ENCODE assay signal across 20 mouse cellular contexts in genomic region chr1:127642976-127643769, GRCm38 (mm10). TPM values are rescaled to one million over a fixed set of nuclear protein-coding genes. Genes with fewer than 3 reads are reported as not detected.
DNase-seq lines count a peak whose midpoint lies in the region; TF ChIP-seq lines count a peak whose summit lies in the region.
"Had no signal": no experiment of that assay in that cellular context is flagged by ENCODE, and none has a peak within 500 bp of the region (broad histone marks: within the 10 kb centered on the region; RNA-seq: fewer than 3 reads in every experiment).

No protein-coding gene starts in this region.

- DNase-seq in layer of hippocampus, adult 18-20 months (ENCODE audit: low spot score in 2 of 2), result peak; percentile 17 to 55
- no peak for DNase-seq in layer of hippocampus, postnatal 10 days (ENCODE audit: low spot score in 2 of 2)
- peak; percentile 87 for DNase-seq in brain, adult 2 months (ENCODE audit: low read depth, low spot score)
- DNase-seq in cerebellum, adult 2 months, result peak; percentile 67 to 77
- DNase-seq in layer of hippocampus, adult 9-11 months, result peak; percentile 19
- DNase-seq in embryo, embryonic 10.5 days (ENCODE audit: low spot score), result no peak
- DNase-seq in urinary bladder, postnatal 25 days (ENCODE audit: low spot score), result no peak
- DNase-seq: heart, adult 18-20 months; kidney, adult 8-10 months; kidney, postnatal 36 days; left cerebral cortex, postnatal 4 days; lung, adult 18-20 months; right cerebral cortex, postnatal 25 days; thymus, postnatal 14 days had no signal

- no peak for TF ChIP-seq POLR2A in cerebellum, adult 2 months (IDR thresholded peaks at IDR 0.05; ENCODE audit: borderline replicate concordance, insufficient read depth, low read length)

- WGBS in cerebellum, adult 2 months, result 26% methylated on average over 12 of the region's 12 CpGs

- TF ChIP-seq CTCF in cerebellum, adult 2 months (IDR thresholded peaks at IDR 0.05; ENCODE audit: borderline replicate concordance, insufficient read depth, low read depth, low read length), result no peak

- H3K27ac ChIP-seq in cerebellum, adult 2 months (ENCODE audit: insufficient read depth, low read length), result peak overlapping the region; percentile 43; the same call in 1 of the 2 replicates
- H3K27ac ChIP-seq: forebrain, embryonic 15.5 days; heart, embryonic 15.5 days; stomach, postnatal 0 days had no signal

- no peaks in the 10 kb centered on the region for H3K27me3 ChIP-seq in cerebellum, adult 2 months (ENCODE audit: control insufficient read depth, insufficient read depth, low read length)
- H3K27me3 ChIP-seq: forebrain, embryonic 15.5 days; heart, embryonic 15.5 days had no signal

- H3K4me3 ChIP-seq in cerebellum, adult 2 months (replicated peaks; ENCODE audit: insufficient read depth, low read depth, low read length), result no peak overlapping the region
- H3K4me3 ChIP-seq: erythroblast, embryonic 14.5 days; forebrain, embryonic 15.5 days; heart, embryonic 15.5 days had no signal

- peaks cover 32% of the 10 kb centered on the region for H3K4me1 ChIP-seq in cerebellum, adult 2 months (ENCODE audit: control insufficient read depth, insufficient read depth, low read length)
- H3K4me1 ChIP-seq: forebrain, embryonic 15.5 days; heart, embryonic 15.5 days had no signal

RNA-seq across cellular contexts. Expression of gene Tmem163, which starts 36.2 kb away (rescaled TPM):
- 1 to 10 TPM; 5.7 to 7.0 TPM for total RNA-seq in layer of hippocampus, adult 18-20 months (2021)
- 10 to 100 TPM; 22.9 to 31.9 TPM for total RNA-seq in layer of hippocampus, postnatal 10 days (2021)
- 106 and 124 TPM in 2 replicates for polyA plus RNA-seq in cerebellum, adult 2 months (2012; rRNA removed)
- total RNA-seq: gastrocnemius, adult 8-10 months had no signal
- polyA plus RNA-seq: erythroblast, embryonic 14.5 days; Patski had no signal

Comparison
In these comparisons a context has a peak if more than half of its experiments do, and no peak if none do; other contexts are left out.
1. DNase-seq: peak in layer of hippocampus, adult 18-20 months (2 of 2), brain, adult 2 months (single experiment), cerebellum, adult 2 months (2 of 2) and layer of hippocampus, adult 9-11 months (single experiment); none in layer of hippocampus, postnatal 10 days (0 of 2), embryo, embryonic 10.5 days (single experiment) and urinary bladder, postnatal 25 days (single experiment).